Mouse (Mus musculus): Measurements from ENCODE around the gene Tbc1d1. TPM values are rescaled to one million over a fixed set of nuclear protein-coding genes. Genes with fewer than 3 reads are reported as not detected.

Gene Tbc1d1
- 5.9 TPM for polyA plus RNA-seq (2015; fragmentation: Illumina TruSeq; extraction: RNeasy Lipid Tissue Mini Kit (QIAGEN cat#74804); ENCODE audit: insufficient read depth, low read depth, low replicate concordance)

DNA sequence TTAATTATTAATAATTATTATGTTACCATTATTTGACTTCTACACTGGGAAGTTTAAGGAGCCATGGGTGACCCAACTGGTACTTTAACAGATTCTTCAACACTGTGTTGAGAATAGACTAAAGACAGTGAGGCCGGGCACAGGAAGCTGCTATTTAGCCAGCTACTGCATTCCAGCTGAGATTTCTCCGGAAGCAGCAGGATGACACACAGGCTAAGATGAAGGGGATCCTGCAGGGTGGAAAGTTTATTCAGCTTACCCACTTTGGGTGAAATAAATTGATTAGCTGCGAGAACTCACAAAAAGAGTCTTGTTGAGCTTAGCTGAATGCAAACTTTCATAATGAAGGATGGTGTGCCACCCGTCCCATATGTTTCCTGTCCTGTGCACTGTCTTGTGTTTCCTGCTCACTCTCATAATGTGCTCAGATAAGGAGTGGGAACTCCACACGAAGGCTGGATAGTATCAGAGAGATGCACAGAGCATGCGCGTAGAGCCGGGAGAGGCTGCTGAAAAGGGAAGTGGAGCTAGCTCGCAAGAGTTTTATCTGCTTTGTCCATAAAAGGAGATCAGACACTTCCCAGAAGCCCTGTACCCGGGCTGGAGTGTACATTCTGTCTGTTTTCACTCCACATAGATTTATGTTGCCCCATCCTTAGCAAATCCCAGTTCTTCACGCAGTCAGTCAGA is at the start of gene Tbc1d1:
TSS of gene Tbc1d1 (plus strand) at position 445 of the 690 bp plus-strand sequence.

Other genes starting within 250 kb of the Tbc1d1 start
- gene Rell1, start 187.4 kb upstream of the Tbc1d1 start, polyA plus RNA-seq (2015; fragmentation: Illumina TruSeq; extraction: RNeasy Lipid Tissue Mini Kit (QIAGEN cat#74804); ENCODE audit: insufficient read depth, low read depth, low replicate concordance) = 4.6 TPM
- 6.9 TPM for gene Pgm2, start 63.4 kb upstream of the Tbc1d1 start, polyA plus RNA-seq (2015; fragmentation: Illumina TruSeq; extraction: RNeasy Lipid Tissue Mini Kit (QIAGEN cat#74804); ENCODE audit: insufficient read depth, low read depth, low replicate concordance)